Mouse (Mus musculus): ENCODE measurements at regions not wholly inside any gene's neighbourhood (a gene's known extent, or its start where the extent isn't known, plus 50 kb on each side); places are given as distances from the start of the nearest gene placed in this dataset.
"Not testable (repeated sequence)": the region's sequence is repeated elsewhere in the genome, so short reads cannot be mapped to it uniquely, and the experiment has no call there.

GRCm38 (mm10) chr19:29869526-29869925, 55.4 kb upstream of the Il33 start:
- DNase-seq = no peak
- intact Hi-C loops (cut with DNase I; ENCODE audit: low total_unique reads) = no loop called here

- intact Hi-C loops (cut with DNase I; ENCODE audit: low total_unique reads); DNase-seq: not testable (repeated sequence)
Observed at GRCm38 (mm10) chr19:29868681-29869080, 55.9 kb upstream of the Ranbp6 start.

GRCm38 (mm10) chr19:29866822-29867221, 54.0 kb upstream of the Ranbp6 start:
- DNase-seq = no peak
- intact Hi-C loops (cut with DNase I; ENCODE audit: low total_unique reads) = no loop called here

- intact Hi-C loops (cut with DNase I; ENCODE audit: low total_unique reads) = no loop called here
- DNase-seq = no peak
Observed at GRCm38 (mm10) chr19:29865142-29865541, 52.4 kb upstream of the Ranbp6 start.

GRCm38 (mm10) chr19:29862808-29863207, 50.0 kb upstream of the Ranbp6 start:
- peak; percentile 32 for DNase-seq
- intact Hi-C loops (cut with DNase I; ENCODE audit: low total_unique reads) = no loop called here
